Mouse (Mus musculus) natural killer cell, adult 2 months (primary cell): Measurements from ENCODE around the gene Mvb12b.
A peak's percentile ranks its signal among the peaks of the same experiment; 100 is the strongest.

ENCODE experiments used
- DNase-seq, 2 experiments: peaks; one replicate each; pipeline ENCODE4 v3.0.0; 2022; ENCODE audit warnings: low spot score in 2 of 2

The Mvb12b gene

GRCm38 (mm10) chr2:33853011-33853976 lies 34.5 kb downstream of the Mvb12b start:
- peak; percentile 45 to 60 for DNase-seq

- DNase-seq, result no peak
Measured at GRCm38 (mm10) chr2:33847196-33847834, 40.4 kb downstream of the Mvb12b start.

- DNase-seq, result no peak
Measured at GRCm38 (mm10) chr2:33846635-33847034, 41.1 kb downstream of the Mvb12b start.

- DNase-seq, result no peak
Measured at GRCm38 (mm10) chr2:33843642-33844041, 44.1 kb downstream of the Mvb12b start.

GRCm38 (mm10) chr2:33842983-33843577 lies 44.7 kb downstream of the Mvb12b start:
- no peak for DNase-seq

- no peak for DNase-seq
Measured at GRCm38 (mm10) chr2:33841980-33842379, 45.8 kb downstream of the Mvb12b start.

GRCm38 (mm10) chr2:33840483-33840882 lies 47.3 kb downstream of the Mvb12b start:
- no peak for DNase-seq

GRCm38 (mm10) chr2:33839252-33839651 lies 48.5 kb downstream of the Mvb12b start:
- DNase-seq, result no peak

- DNase-seq, result no peak
Measured at GRCm38 (mm10) chr2:33837297-33837696, 50.4 kb downstream of the Mvb12b start.

GRCm38 (mm10) chr2:33836660-33837213 lies 51.0 kb downstream of the Mvb12b start:
- DNase-seq, result no peak

- no peak for DNase-seq
Measured at GRCm38 (mm10) chr2:33835038-33835437, 52.7 kb downstream of the Mvb12b start.

GRCm38 (mm10) chr2:33833902-33834301 lies 53.8 kb downstream of the Mvb12b start:
- DNase-seq, result no peak

GRCm38 (mm10) chr2:33829870-33830269 lies 57.9 kb downstream of the Mvb12b start:
- no peak for DNase-seq

GRCm38 (mm10) chr2:33826777-33827176 lies 61.0 kb downstream of the Mvb12b start:
- DNase-seq, result no peak

GRCm38 (mm10) chr2:33824935-33825514 lies 62.7 kb downstream of the Mvb12b start:
- no peak for DNase-seq

- peak; percentile 63 to 79 for DNase-seq
Measured at GRCm38 (mm10) chr2:33821677-33822607, 65.8 kb downstream of the Mvb12b start.

GRCm38 (mm10) chr2:33820450-33820849 lies 67.3 kb downstream of the Mvb12b start:
- DNase-seq, result no peak

- DNase-seq, result no peak
Measured at GRCm38 (mm10) chr2:33820037-33820436, 67.7 kb downstream of the Mvb12b start.

GRCm38 (mm10) chr2:33818385-33818784 lies 69.4 kb downstream of the Mvb12b start:
- no peak for DNase-seq

GRCm38 (mm10) chr2:33817663-33818346 lies 69.9 kb downstream of the Mvb12b start:
- DNase-seq, result no peak
